Mouse (Mus musculus) yolk sac, embryonic 10.5 days (tissue): ENCODE data around the gene Lif.
A peak's percentile ranks its signal among the peaks of the same experiment; 100 is the strongest.

Experiments used
- DNase-seq: peaks from one replicate; pipeline ENCODE4 v3.0.0-alpha.2; 2017; ENCODE audit warnings: low spot score

Gene Lif

DNA sequence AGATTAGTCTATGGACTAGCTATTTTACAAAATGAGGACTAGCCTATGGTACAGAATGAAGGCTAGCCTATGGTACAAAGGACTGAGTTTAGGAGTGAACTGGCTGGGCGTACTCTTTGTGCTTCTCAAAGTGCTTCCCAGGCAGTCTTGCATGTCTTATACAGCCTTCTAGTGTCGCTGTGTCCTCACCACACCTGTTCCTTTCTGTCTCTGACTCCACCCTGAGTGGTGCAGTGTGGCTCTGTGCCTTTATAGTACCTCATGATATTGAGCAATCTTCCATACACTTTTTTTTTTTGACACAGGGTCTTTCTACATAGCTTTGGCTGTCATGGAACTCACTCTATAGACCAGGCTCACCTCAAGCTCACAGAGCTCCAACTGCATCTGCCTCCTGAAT, 25.9 kb upstream of the Lif start:
- no peak for DNase-seq

DNA sequence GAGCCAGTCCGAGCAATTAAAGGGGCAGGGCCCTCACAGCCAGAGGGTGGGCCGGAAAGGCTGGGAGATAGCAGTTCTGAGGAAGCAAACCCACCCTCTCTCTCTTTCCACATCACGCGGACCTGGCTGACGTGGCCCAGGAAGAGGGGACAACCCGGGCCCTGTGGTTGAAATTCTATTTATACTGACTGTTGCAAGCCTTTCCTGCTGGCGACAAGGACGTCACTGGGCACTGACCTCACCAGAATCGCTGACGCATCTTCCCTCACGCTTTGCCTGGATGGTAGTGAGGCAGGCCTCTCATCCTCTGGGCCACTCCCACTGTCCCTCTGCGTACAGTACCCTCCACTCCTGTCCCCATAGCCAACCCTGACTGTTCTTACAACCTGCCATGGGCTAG, 24.7 kb upstream of the Lif start:
- DNase-seq: no peak

DNA sequence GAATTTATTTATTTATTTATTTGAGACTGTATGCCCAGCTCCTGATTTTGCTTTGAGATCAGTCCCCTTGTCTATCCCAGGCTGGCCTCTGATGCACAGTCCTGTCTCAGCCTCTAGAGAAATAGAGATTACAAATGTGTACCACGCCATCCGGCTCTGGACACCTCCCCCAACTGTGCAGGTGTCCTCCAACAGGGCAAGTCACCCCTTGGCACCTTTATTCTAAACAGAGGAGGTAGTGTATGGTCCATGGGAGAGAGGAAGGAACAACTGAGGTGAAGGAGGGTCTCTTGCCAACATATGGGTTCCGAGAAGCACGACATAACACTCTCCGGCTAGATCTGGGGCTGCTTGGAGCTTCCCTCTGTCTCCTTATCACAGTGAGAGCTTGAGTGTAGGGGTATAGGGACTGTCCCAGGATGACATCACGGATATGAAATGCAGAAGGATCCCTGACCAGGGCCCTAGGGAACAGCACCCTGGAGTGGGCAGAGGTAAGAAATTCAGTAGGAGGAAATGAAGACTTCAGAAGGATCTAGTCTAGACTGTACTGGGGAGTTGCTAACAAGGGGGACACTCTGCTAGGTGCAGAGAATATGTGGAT, 22.2 kb upstream of the Lif start:
- no peak for DNase-seq

DNA sequence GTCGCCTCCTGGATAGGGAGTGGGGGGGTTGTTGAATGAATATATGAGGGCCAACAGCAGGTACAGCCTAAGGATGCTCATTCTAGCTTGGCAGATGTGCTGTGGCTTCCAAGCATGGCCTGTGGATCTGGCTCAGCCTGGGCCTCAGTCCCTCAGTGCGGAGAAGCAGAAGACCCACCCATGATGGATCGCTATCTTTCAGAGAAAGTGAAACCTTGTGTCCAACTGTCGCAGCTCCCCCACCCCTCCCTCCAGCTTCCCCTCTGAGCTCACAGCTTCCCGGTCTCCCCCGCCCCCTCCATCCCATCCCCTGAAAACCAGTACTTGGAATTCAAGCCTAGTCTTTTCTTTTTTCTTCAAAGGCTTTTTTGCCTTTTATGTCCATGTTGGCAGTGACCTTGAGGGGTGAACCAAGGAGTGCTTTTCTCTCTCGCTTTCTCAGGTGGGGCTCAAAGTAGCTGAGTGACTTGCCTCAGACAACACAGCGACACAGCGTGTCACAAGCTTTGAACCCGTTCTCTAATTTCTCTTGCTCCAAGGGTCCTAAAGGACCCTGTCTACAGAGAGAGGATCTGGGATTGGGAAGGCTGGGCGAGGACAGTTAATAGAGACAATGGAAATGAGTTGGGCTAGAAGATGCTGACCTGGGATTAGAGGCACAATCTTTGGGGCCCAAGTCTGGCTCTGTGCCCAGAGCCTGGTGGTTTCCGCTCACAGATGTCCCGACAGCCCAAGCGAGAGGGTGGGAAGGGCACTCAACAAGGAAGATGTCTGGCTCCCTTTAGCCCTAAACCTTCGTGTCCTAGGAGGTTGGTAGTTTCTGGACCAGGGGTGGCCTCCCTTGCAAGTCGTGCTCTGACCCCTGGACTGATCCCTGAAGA, 21.5 kb upstream of the Lif start, which contains the start of gene Osm:
Gene Osm, plus strand, starts transcription at position 756 of the 881 bp plus-strand sequence.
- DNase-seq: no peak

DNA sequence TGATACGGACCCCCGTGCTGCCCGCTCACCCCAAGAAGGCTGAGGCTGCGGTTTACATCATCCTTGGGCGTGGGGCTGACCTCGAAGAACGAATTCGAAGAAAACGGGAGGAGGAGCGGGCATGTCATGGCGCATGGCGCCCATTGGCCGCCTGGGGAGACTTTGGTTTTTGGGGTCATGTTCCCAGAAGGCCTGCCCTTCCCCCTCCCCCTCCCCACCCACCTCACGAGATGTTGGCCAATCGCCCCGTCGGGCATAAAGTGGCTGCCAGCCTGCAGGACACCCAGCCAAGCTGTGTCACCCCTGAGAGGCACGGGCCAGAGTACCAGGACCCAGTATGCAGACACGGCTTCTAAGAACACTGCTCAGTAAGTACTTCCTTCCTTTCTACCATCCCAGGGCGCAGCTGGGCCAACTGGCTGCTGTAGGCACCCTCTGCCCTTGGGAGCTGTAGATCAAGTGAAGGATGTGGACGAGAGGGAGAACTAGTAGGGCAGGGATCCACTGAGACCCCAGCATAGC, 20.8 kb upstream of the Lif start:
- DNase-seq: no peak

DNA sequence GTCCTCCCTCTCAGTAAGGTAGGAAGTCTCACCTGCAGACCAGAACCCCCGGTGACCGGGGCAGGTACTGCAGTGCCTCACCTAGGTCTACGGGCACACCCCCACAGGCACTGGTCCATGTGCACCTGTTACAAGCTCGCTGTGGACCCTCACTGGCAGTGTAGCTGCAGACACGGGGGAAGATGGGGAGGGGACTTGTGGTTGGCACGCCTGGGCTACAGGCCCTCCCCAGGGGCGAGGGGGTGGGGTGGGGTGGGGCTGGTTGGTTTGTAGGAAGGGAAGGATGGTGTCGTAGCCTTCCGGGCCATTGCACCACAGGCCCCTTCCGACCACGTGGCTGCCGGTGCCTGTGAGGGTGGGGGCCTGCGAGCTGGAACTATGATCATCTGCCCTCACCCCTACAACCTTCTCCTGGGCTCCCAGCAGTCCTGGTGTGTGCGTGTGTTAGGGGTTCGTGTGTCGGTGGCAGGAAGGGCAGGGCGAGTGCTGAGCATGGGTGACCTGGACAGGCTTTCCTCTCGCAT, 19.9 kb upstream of the Lif start:
- no peak for DNase-seq

DNA sequence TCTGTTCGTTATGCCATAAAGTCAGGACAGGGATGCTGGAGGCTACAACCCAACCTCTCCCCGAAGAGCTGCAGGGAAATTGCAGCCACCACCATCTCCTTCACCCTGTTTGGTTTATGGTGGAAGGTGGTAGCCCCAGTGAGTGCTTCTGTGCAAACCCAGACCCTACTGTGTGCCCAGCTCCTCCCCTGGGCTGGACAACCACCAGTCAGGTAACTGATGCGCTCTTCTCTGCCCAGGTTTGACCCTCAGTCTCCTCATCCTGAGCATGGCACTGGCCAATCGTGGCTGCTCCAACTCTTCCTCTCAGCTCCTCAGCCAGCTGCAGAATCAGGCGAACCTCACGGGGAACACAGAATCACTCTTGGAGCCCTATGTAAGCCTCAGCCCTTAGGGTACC, 19.2 kb upstream of the Lif start:
- DNase-seq: no peak

DNA sequence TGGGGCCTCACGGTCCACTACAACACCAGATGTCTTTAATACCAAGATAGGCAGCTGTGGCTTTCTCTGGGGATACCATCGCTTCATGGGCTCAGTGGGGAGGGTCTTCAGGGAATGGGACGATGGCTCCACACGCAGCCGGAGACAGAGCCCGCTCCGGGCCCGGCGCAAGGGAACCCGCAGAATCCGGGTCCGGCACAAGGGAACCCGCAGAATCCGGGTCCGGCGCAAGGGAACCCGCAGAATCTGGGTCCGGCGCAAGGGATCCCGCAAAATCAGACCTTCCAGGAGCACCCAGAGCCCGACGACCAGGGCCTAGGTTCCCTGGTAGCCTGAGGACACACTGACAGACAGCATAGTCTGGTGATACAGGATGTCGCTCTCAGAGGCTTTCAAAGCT, 17.7 kb upstream of the Lif start:
- DNase-seq: no peak

DNA sequence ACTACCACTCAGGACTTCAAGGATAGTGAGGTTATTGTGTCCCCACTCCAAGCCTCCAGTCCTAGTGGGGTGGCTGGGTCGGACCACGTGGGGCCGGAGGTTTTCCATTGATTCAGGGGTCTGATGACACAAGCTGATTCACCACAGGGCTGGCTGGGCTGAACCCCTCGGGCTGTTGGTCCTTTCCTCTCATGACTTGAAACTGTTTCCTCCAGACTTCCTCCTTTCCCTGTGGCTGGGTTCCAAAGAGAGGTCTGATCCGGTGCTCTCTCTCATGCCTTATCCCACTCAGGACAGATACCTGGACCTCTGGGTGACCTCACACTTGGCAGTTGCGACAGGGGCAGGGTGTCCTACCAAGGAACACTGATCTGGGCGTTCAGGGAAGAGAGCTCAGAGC, 17.2 kb upstream of the Lif start:
- DNase-seq: no peak

DNA sequence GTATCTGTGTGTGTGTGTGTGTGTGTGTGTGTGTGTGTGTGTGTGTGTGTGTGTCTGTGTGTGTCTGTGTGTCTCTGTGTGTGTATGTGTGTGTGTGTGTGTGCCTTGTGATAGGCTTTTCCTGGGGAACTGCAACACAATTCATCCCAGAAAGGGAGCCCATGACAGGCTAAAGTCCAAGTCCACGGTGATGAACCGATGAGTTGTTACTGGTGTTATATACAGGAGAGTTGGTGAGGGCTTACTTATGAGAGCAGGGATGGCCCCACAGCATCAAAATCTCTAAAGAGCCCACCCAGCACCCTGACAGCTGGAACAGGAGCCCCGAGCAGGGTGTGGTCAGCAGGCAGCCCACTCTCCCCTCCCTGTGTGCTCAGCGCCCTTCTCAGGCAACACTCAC, 16.2 kb upstream of the Lif start:
- DNase-seq: no peak

DNA sequence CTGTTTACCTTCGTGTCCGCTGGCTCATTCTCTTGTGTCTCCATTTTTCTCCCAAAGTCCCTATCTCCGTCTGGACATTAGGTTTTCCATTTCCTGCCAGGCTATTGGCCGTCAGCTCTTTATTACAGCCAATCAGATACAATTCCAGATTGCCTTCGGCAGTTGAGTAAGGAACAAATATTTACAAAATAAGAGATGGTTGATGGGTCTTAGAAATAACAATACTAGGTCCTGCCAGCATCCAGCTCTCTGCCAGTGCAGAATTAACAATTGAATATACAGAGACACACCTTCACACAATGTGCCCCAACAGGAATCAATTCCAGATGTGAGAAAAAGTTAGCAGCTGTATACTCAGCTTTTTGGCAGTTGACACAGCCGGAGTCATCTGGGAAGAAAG, 11.2 kb upstream of the Lif start:
- no peak for DNase-seq

DNA sequence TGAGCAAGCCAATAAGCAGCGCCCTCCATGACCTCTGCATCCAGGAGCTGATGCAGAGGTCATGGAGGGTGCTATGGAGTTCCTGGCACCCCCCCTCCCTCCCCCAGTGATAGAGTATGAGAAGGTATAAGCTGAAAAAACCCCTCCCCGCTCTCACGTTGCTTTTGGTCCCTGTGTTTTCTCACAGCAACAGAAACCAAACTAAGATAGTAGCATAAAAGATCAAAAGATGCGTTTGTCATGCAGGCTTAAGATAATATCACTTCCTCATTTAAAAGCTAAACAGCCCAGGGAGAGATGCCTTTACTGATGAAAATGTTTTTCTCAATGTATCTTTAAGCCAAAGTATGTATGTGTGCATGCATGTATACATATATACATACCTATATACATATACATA, 10.7 kb upstream of the Lif start:
- DNase-seq: no peak

DNA sequence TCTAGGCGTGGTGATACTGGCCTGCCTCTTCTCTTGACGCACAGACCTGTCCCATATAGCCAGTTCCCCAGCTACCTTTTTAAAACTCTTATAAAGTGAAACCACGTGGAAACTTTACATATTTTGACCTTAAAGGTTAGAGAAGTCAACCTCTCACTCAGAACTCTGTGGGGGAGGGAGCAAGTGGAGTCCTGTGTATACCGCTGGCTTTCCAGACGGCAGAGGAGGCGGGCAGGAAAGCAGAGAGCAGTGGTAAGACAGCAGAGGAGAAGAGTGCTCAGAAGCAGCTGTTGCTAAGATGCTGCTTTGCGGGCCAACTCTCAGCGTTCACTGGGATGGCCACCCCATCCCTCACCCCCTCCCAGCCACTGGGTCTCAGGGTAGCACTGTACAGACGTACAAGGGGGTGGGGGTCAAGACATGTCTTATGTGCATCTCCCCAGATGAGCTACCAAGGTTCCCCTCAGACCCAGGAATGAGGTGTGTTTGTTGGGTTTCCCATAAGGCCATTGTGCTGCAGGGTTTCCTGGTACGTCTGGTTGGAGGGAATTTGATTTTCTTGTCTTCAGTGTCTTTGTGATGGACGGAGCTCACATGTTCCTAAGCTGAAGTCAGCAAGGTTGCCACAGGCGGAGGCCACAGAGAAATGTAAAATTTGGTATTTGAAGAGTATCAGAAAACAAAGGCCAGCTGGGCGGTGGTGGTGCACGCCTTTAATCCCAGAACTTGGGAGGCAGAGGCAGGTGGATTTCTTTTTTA, 10.0 kb upstream of the Lif start:
- no peak for DNase-seq

DNA sequence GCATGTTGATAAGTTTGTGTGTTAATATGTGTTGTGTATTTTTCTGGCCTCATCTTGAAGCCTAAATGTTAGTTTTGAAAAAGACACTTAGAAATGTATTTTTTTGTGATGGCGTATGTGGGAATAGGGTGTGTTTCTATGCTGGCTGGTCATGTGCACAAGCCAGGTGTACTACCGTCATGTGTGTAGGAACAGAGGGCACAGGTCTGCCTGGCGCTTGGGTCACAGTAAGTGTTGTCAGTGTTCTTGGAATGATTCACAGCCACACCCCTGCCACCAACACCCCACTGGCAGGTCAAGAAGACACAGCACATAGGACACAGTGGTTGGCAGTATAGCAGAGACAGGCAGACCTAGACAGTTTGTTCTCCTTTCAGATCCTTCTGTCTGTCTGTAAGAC, 8.2 kb upstream of the Lif start:
- DNase-seq: no peak

DNA sequence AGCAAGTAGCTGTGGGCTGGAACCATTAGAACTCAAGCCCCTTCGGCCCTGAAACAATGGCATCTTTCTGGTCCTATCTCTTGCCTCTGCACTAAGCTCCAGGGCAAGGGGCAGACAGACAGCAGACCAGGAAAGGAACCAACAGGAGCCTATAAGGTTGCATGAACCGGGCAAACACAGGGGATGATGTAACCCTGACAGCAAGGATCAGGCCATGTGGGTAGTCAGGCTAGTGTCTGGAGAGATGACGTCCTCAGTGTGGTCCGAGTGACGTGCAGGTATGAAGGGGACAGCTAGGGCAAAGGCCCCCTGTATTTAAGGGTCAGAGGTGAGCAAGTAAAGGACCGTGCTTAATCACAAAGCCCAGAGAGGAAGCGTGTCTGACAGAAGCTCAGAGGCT, 7.1 kb upstream of the Lif start:
- DNase-seq: no peak

DNA sequence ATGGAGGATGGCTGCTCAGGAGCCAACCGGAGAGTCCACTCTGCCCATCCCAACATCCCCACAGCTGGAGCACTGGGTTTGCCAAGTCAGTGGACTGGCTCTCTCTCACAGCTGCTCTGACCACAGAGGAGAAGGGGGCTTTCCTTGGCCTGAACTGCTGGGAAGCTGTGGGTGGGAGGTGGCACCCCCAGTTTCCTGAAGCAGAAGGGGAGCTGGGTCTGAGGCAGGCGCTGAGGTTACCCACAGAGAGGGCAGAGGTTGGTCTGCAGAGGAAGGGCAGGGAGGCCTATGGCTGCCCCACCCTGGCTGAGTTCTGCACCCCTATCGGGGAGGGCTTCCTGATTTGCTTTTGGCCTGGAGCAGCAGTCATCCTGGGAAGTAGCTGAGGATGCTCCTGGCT, 6.0 kb upstream of the Lif start:
- DNase-seq: no peak

DNA sequence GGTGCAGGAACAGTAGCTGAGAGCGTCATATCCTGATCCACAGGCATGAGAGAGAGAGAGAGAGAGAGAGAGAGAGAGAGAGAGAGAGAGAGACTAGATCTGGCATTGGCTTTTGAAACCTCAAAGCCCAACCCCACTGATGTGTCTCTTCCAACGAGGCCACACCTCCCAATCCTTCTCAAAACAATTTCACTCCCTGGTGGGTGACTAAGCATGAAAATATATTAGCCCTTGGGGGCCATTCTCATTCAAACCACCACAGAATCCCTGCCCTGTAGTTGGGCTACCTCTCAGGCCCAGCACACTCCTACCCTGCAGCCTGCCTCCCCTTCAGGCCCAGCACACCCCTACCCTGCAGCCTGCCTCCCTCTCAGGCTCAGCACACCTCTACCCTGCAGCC, 4.5 kb upstream of the Lif start:
- no peak for DNase-seq

DNA sequence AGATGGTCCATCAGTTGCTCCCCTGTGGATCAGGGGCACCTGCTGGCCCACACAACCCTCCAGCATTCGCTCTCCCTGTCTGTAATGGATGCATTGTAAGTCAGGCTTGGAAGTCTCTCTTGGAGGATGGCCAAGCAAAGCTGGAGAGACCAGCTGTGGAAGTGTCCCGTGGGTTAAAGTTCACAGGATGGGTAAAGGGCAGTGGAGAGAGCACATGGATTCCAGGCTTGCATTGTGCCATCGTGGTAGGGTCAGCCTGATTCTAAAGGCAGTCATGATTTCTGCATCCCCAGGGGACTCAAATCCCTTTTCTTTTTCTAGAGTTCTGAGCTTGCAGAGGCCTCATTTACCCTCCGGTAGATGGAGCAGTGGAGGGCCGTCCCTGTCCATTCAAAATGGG, 399 bp downstream of the Lif start:
- DNase-seq: no peak

DNA sequence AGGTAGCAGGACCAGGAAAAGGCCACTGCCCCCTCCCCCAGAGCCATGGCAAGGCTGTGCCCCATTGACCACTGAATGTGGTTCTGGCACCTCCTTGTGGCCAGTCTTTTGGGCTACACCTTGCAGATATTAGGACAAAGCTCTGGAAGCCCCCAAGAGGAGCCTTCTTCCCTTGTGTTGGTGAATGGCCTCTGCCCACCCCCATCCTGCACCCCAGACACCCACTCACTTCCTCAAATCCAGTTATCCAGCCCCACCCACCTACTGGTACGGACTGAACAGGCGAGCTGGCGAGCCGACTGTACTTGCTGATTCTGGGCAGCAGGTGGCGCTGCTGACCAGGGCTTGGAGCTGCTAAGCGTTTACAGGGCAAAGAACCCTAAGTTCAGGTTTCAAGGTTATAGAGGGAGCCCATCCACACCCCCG, 1.3 kb downstream of the Lif start:
- peak; percentile 72 for DNase-seq

DNA sequence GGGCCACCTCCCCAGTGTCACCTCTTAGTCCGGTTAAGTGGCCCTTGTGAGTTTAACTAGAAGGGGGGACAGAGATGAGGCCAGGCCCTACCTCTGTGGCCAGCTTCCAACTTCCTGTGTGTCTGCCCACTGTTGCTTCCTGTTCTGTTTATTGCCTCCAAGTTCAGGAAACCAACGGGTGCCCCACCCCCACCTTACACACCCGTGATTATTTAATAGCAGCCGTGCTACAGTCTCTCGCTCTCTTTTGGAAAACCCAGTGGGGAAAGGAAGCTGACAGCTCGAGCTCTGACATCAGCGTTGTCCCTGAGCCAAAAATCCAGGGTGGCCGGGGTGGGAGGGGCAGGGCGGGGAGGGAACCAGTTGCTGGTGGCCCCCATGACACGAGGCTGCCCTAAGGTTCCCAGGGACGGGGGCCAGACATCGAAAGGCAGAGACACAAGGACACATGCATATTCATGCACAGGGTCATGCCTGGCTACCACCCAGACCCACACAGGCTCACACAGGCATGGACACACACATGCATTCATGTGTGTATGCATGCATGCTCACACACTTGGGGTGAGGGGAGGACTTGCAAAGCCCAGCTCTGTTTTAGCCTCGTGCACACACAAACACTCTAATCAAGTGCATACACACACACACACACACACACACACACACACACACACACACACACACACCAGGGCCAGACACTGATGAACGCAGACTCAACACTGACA, 3.3 kb downstream of the Lif start:
- DNase-seq: no peak

DNA sequence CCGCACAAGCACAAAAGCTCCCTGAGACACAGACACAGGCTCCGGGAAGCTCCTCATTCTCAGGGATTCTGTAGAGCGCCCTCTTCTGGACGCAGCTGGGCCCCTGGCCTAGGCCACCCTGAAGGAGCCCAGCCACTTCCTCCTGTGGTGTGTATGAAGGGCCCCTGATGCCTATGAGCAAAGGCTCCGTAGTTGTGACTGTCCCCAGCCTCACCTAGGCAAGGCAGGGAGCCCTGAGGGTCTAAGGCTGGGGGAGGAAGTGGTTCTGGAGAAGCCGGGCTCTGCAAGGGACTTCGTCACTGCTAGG, 3.8 kb downstream of the Lif start:
- DNase-seq: no peak

DNA sequence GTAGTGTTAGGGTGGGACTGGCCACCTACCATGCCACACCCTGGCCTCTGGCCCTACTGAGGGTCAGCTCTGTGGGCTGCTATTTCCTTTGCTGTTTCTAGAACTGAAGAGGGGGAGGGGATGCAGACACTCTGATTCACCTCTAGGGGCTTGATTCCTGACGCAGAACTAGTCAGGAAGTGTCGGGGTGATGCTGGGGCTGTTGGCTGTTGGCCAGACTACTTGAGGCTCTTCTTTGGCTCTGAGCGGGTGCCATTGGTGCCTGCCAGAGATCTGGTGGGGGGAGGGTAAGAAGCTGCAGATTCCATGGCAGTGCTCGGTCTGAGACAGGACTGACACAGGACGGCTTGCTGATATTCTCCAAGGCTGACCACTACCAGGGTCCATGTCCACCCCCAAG, 4.6 kb downstream of the Lif start:
- peak; percentile 20 for DNase-seq
